Mouse (Mus musculus) left cerebral cortex, postnatal 10 days (tissue): ENCODE data around the gene Cnih3. TPM values are rescaled to one million over a fixed set of nuclear protein-coding genes. Genes with fewer than 3 reads are reported as not detected.

Experiments used
- DNase-seq, 2 experiments: peaks; one replicate each; pipeline ENCODE4 v3.0.0; 2021 to 2022; ENCODE audit warnings: low spot score in 2 of 2, mixed read lengths in 1 of 2; ENCODE audit errors: extremely low spot score in 1 of 2
- intact Hi-C: fragments of 180-260 bp; cut with DNase I; formaldehyde crosslinking; loops from one replicate; pipeline ENCODE4 v1.15.1; 2025
- total RNA-seq, 2 experiments: library from RNA; stranded (reverse); gene quantifications; 2 replicates each; pipeline ENCODE4 v1.2.3; 2021

Gene Cnih3
- total RNA-seq, 2 experiments from 2014 or later, result 72.2 to 79.3 TPM

DNA sequence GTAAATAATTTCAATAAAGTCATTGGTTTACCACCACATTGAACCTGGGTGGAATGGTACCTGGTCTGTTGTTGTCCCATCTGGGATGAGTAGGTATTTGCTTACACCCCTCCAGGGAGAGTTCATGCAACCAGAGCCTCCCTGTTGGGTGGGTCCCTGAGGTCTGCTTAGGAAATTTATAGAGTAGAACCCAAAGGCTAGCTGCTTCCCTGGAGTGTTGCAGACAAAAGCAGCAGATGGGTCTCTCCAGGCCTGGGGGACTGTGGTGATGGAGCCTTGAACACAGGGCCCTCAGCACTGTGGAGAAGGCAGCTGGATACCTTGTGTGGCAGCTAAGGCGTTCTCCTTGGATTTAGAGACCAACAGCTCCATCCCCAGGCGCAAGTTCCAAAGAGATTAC is 40.1 kb downstream of the Cnih3 start:
- DNase-seq, result no peak
- intact Hi-C loops, result no loop called here

DNA sequence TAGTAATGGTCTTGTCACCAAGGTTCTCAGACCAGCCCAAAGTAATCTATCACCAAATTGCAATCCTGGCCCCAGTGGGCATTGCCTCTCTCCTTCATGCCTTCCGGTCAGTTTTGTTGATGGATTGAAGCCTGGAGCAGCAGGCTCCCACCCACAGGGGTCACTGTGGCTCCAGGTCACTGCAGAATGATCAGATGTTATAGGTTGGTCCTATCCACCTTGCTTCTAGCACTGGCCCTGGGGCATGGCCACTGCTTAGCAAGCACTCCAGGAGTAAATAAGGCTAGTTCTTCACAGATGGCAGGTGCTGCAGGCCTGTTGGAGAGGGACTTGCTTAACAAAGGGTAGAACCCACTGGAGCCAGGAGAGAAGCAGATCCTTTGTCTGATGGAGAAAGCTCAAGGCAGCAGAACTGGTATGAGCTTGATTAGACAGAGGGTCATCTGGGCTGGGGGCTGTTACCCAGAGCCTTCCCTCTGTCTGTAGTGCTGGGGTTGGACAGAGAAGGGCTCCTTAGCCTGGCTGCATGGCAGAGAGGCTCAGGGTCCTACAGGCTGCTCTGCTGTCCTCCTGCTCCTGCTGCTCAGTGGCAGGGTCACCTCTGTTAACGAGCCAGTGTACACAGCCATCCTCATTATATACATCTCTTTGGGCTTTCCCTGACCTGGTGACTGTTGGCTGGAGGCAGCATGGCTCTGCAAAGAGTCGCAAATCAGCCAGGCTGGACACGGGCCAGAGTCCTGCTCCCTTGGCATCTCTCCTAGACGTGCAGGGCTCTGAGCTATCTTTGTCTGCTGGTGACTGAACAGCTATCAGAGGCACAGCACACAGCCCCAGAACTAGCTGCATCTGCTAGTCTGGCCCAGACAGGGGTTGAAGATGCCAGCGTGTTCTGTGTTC is 41.1 kb downstream of the Cnih3 start:
- intact Hi-C loops, result no loop called here
- peak; percentile 77 for DNase-seq

DNA sequence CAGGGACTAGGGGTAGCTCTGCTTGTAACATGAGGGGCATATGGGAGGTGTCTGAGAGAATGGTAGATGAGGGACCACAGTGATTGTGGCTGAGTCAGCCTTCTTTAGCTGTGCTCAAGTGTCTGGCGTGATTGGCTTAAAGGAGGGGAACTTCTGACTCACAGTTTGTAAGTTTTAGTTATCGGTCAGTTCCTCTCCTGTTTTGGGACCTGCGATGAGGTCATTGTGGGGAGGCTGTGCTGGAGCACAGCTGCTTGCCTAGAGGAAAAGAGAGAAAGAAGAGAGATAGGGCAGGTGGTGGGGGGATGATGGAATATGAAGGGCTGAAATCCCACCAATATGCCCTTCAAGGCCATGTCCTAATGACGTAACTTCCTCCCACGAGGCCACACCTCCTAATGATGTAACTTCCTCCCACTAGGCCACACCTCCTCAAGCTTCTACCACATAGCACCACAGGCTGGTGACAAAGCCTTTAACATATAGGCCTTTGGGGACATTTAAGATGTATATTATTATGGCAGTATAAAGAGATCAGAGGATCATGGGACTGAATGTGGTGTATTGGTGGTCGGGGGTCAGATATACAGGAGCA is 42.9 kb downstream of the Cnih3 start:
- DNase-seq, result no peak
- intact Hi-C loops, result no loop called here

DNA sequence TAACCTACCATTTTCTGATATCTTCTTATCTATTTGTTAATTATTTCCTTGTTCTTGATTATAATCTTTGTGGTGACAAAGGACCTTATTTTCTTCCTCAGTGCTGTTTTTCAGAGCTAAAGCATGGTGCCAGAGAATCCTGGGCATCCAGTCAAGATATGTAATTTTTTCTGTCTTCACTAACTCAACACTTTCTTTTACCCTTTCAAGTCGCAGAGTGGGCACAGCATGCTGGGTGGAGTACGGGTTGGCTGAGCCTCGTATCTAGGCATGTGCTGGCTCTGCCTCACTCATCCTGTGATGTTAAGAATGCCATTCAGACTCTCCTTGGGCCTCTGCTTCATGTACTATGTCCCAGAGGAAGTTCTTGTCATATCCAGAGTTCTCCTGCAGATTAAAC is 46.8 kb downstream of the Cnih3 start:
- intact Hi-C loops, result no loop called here

DNA sequence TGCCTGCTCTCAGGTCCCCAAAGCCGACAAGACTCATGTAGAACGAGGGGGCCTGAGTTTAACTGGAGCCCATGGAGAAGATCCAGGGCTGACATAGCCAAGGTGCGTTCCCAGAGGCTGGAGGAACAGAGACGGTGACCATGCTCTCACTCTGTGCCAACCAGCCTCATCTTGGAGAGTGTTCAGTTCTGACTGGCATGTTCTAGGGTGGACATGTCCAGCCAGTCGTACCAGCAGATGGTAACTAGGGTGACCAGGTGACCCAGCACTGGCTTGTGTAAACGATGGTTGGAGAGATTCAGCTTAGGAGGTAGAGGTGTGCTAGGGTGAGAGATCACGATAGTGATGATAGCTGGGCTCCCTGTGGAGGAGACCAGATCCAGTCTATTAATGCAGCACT is 50.6 kb downstream of the Cnih3 start:
- no peak for DNase-seq
- intact Hi-C loops, result no loop called here

More for the DNA sequence above, 46.8 kb downstream of the Cnih3 start:
- peak in 1 of 2 experiments; percentile 45 for DNase-seq

DNA sequence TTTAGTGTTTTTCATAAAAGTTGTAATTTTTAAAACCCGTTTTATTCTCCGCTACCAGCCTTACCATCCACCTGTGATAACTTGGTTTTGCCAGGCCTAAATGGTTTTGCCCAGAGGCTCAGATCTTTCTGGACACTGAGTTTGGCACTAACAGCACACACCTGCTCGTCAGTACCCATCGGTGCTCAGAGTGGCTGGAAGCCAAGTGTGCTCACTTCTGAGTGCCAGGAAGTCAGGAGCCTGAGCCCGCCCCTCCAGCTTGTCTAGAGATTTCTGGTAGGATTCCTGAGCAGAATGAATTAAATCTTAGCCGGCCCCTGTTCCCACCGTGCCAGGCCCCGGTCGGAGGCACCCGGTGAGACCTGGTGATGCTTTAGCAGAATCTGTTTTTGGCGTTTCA is 54.9 kb downstream of the Cnih3 start:
- intact Hi-C loops, result no loop called here
- no peak for DNase-seq

DNA sequence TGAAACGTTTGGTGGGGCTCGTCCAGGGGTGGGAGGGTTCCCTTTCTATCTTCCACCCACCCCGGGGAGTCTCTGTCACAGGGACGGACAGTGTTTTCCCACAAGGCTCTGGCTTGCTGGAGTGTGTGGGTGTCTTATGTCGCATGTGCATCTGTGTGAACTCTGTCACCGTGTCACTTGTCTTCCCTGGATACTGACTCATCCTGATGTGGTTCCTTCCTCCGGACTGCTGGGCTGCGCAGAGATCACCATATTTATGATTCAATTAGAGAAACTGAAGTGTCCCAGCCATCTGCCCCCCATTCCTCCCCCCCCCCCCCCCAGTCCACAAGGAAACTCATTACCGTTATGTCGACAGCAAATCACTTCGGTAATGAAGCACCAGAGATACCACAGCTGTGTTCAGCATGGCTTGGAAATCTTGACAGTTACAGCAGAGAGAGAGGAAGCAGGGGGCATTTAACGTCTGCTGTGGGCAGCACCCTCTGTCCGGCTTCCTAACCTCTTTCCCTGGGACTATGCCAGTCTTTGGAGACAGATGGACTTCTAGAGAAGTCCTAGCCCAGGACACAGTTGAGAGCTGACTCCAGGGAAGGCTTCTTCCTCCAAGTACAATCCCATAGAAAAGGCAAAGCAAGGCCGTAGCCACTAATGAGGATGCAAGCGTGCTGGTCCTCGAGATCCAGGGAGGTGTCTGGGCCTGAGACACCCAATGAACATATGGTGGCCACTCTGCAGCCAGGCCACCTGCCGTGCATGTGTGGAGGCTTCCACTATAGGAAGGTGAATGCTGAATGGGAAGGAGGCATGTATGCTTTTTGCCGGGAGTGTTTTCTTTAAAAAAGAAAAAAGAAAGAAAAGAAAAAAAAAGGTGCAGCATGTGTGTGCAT is 55.9 kb downstream of the Cnih3 start:
- intact Hi-C loops, result no loop called here
- no peak for DNase-seq

DNA sequence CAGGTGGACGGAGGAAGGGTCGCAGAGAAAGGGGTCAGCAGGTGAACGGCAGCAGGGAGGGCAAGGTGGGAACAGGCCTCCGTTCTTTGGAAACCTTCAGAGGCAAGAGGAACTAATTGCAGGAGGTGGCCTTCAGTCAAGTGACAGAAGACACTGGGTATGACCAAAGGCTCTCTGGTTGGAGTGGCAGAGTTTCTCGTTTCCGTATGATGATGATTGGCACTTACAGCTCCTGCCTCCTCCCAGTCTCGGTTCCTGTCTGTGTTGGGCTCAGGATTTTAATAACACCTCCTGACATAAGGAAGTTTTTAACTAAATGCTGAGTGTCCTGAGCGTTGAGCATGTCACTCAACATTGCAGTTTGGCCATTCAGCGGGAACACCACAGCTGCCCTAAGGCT is 57.3 kb downstream of the Cnih3 start:
- intact Hi-C loops, result no loop called here
- DNase-seq, result no peak

DNA sequence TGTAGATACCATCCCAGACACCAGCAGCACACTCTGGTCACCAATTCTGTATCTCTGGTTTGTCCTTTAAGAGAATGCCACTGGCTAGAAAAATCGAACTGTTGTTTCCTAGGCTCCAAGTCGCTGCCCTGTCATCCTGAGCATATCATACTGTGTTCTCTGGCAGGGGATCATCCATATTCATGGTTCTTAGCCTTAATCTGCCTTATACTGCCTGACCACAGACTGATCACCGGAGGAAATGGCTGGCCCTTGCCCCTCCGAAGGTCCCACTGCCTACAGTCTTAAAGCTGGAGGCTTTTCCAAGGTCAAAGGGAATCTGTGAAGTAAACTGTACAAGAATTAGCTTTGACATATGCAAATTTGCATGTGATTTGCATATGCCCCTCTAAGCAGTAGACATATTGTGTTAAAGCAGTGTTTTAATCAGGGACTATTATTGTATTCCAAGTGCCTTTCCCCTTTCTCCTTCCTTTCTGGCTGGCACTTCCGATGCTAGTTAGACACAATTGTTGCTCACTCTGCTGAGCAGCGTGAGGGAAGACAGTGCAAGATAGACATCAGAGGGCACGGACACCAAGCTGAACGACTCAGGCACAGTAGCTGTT is 58.3 kb downstream of the Cnih3 start:
- intact Hi-C loops, result no loop called here

DNA sequence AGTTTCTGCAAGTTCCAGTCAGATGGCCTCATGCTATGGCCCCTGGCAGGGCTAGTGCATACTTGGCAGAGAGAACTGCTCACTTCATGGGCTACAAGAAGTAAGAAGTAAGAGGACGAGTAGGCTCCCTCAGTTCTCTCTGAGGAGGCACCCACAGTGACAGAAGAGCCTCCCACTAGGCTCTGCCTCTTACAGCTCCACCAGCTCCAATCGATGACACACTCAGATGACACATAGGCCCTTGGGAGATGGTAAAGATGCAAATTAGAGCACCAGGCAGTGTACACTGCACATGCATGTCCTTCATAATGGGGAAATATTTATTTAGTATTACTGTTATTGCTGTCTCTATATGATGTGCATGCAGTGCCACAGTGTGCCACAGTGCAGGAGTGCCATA is 62.6 kb downstream of the Cnih3 start:
- intact Hi-C loops, result no loop called here
- DNase-seq, result no peak

More for the DNA sequence above, 58.3 kb downstream of the Cnih3 start:
- DNase-seq, result no peak

DNA sequence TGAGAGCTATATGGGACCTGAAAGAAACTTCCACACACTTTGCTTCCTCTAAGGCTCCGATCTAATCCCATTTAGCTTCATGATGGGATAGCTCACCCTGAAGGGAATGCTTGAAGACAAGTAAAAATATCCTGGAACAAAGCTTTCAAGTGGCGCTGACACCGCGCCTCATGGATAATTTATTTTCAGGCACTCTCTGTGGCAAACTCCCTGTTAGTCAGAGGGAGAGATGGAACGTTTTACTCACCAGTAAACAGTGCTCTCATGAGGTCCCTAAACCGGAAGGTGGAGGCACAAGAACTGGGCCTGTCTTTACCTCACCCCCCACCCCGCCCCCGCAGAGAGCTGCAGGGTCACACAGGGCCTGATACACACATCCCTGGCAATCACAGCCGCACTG is 64.4 kb downstream of the Cnih3 start:
- intact Hi-C loops, result no loop called here
- DNase-seq, result no peak

DNA sequence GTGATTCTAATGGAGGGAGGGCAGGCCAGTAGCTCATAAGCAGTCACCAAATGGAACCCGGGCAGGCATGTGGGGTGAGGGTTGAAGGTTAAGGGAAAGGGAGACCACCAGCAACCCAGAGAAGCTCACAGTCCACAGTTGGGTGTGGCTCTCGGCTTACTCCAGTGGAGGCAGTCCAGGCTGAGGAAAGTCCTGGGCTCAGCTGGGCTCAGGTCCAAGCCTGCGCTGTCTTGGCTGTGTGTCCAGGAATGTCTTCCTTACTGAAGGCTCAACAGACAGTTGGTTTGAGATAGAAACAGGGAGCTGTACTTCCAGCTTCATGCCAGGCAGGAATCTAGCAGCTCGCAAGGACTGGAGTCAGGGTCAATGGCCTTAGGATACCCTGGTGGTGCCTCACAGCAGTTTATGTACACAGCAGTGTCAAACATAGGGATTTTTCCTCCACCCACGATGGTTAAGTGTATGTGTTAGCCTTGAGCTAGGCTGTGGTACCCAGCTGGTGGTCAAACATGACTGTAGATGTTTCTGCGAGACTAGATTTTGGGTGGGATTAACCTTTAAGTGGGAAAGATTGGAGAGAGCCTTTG is 65.6 kb downstream of the Cnih3 start:
- peak in 1 of 2 experiments; percentile 68 for DNase-seq

DNA sequence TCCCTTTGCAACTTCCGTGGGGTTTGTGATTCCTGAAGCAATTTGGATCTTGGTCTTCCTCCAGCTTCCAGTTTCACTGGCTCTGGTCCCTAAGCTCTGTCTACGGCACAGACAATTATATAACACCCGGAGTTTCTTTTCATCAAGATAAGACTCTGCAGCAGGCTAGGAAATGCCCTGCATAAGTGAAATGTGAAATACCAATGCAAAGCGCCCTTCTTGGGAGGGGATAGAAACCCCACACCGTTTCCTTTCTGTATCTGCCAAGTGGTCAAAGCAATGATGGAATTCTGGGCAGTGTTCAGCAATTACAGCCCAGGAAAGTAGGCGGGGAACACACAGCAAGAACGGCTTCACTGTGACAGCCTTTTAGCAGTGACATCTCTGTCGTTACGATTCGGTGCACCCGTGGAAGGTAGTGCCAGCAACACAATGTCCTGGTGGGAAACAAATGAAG is 67.7 kb downstream of the Cnih3 start:
- peak in 1 of 2 experiments; percentile 50 for DNase-seq
- intact Hi-C loops, result no loop called here

More for the DNA sequence above, 65.6 kb downstream of the Cnih3 start:
- intact Hi-C loops, result no loop called here

DNA sequence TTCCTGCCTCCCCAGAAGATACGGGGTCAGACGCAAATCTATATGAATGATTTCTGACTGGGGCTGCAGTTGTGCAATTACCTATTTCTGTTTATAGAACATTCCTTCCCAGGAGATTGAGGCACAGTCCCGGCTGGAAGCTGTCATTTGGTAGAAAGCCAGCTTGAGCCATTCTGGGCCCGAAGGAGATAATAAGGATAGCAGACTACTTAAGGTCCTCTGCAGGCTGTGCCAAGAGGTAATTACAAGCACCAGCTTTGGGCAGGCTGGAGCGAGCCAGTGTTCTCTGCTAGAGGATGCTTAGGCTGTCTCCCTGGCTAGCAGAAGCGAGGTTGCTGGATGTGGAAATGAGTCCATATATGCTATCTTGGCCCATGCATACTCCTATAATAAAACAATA is 70.4 kb downstream of the Cnih3 start:
- DNase-seq, result no peak
- intact Hi-C loops, result no loop called here

DNA sequence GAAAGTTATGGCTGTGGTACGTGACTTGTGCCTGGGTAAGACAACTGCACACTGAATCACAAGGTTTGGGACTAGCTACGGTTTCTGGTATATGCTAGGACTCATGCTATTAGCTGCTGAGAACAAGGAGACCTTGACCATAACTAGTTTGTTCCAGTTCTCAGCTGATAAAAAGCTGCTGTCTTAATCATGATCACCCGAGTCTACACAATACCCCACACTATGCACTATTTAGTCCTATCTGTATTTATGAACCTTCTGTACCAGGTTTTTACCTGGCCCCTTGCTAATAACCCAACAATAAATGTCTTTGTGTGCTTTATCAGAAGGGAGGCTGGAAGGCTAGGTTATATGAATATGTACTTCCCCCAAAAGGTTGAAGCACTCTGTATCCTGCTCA is 72.5 kb downstream of the Cnih3 start:
- intact Hi-C loops, result no loop called here
- no peak for DNase-seq

DNA sequence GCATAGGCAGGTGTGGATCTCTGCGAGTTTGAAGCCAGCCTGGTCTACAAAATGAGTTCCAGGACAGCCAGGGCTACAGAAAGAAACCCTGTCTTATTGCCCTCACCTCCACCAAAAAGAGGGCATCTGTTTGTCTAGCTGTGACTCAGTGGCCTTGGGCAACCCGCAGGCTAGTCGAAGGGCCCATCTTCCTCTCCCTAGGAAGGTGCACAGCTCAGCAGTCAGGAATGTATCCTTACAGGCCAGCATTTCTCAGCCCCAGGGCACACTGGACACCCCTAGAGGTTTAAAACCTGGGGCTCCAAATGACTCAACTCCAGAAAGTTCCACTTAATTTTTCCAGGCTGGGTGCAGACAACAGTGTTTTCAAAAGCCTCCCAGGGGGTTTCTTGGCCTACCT is 73.0 kb downstream of the Cnih3 start:
- intact Hi-C loops, result no loop called here
- DNase-seq, result no peak

DNA sequence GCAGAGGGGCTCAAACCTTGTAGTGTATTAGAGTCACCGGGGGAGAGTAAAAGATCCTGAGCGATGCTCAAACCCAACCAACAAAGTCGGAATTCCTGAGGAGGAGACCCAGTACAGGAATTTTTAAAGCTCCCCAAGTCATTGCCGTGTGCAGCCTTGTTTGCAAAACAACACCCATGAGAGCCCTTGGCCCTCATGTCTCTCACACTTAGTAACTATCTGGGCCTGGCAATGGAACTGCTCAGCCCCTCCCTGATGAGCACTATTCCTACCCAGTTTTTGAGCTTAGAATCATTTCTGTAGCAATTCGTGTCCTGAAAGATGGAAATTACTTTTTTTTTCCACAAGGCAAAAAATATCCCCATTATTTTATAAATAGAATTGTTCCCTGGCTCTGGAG is 74.0 kb downstream of the Cnih3 start:
- intact Hi-C loops, result no loop called here
- DNase-seq, result no peak

DNA sequence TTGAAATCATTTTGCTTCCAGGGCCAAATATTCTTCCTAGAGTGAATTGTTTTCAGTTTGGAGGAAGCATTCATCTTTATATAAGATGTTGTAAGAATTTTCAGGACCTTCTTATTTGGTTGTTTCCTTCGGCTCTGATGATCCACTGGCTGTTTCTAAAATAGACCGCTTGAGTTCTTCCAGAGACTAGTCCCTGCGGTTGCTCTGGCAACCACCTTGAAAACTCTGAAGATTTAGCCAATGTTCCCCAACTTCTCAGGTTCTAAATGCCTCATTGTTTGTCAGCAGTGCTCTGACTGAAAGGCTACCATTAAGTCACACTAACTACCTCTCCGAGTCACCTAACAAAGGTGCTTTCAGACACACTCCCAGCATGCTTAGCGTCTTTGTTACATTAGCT is 80.8 kb downstream of the Cnih3 start:
- peak in 1 of 2 experiments; percentile 23 for DNase-seq
- intact Hi-C loops, result no loop called here

DNA sequence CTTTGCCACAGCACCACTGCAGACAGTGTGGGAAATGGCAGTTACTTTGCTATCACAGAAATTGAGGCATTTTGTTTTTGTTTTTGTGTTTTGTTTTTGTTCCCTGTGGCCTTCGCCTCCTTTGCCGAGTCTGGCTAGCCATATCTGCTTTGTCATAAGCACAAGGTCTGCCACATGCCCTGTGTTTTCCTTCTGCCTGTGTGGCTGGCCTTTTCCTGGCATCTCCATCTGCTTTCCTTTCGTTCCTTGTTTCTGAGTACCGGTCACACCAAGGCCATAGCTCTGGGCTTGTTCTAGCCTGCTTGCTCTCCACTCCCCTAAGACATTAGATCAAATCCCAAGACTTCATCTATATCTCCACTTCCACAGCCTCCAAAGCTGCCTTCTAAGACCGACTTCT is 83.0 kb downstream of the Cnih3 start:
- no peak for DNase-seq
- intact Hi-C loops, result no loop called here
